Mouse (Mus musculus) heart, postnatal 4 days (tissue): ENCODE measurements at regions not wholly inside any gene's neighbourhood (a gene's known extent, or its start where the extent isn't known, plus 50 kb on each side); places are given as distances from the start of the nearest gene placed in this dataset.
"Not testable (repeated sequence)": the region's sequence is repeated elsewhere in the genome, so short reads cannot be mapped to it uniquely, and the experiment has no call there.

ENCODE experiments used
- DNase-seq: peaks from one replicate; pipeline ENCODE4 v3.0.0; 2021

DNA sequence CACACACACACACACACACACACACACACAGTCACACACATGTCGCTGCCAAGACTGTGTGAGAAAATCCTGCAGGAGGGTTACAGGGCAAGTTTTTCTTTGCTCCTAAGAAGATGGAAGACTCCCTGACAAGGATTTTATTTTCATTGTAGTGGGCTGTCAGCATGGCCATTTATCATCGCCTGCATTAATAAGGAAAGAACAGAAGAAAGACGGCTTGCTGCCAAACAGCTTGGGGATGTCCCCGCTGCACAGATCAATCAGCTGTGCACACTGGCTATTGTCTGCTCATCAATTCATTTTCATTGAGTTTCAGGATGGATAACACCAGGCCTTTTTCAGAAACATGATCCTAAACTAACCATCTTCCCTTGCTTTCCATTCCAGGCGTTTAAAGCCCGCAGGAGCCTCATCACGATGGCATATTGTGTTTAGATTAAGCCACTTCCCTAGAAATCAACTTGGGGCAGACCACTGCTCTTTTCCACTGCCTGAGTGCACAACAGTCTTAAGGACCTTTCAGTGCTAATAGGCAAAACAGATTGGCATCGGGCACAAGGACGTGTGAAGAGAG, 213.1 kb upstream of the Crbn start:
- no peak for DNase-seq

DNA sequence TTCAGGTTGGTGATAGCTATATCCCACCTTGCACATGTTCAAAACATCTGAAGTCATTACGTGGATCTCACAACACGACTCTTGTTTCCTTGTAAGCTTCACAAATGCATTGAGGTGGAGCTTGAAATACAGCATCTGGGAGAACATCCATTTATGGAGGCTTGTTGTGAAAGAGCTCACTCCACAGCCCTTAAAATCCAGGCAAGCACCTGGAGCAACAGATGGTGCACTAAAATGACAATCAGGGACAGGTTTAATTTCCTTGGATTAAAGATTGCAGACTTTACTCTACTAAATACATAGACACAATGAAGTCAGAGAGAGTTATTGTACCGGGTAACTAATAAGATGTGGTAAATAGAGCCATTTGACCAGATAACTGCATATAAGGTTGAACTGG, 219.2 kb upstream of the Crbn start:
- no peak for DNase-seq

DNA sequence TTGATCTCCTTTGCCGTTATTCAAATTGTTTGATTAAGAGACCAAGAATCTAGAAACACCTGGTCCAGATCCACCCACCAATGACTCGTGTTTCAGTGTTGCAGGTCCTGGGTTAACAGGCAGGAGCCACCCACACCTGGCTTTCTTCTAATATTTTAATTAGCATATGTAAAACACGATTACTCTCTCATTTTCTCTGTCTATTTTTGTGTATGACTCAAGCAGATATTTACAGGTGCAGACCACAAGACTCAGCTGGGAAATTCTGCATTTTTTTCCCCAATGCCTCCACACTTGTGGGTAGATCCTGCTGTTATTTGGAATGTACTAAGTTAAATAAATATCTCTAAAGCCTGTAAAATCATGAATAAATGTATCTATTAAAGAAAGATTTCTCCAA, 245.3 kb upstream of the Crbn start:
- no peak for DNase-seq

DNA sequence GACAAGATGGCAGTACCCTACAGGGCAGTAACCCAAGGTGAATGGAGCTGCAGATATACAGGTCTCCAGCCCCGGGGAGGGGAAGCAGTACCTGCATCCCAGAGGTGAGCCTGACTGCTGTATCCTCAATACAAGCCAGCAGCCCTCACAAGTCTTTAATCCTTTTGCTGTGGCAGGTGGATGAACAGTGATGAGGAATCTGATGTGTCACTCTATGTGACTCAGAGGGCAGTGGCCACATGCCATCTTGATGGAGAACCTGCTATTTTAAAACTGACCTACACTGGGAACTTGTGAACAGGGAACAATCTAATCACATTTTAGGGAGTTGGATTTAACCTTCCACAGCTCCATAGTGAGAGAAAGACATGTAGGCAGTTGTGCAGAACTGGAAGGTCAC, 251.7 kb upstream of the Crbn start:
- DNase-seq = no peak

DNA sequence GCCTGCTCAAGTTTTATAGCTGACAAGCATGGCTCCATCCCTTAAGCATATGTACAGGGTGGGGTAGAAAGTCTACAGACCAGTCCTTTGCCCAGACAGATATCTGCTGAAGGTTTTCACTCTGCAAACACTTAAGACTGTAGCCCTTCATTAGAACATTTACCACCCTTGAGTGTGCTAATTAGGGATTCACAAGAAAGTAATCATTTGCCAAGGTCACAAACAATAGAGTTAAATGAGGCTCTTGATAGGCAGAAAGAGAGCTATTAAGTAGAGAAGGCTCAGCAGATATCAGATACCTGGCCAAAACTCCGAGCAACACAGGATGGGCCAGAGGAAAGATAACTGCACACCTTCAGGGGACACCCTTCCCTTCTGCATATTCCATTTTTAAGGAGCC, 252.3 kb upstream of the Crbn start:
- no peak for DNase-seq

DNA sequence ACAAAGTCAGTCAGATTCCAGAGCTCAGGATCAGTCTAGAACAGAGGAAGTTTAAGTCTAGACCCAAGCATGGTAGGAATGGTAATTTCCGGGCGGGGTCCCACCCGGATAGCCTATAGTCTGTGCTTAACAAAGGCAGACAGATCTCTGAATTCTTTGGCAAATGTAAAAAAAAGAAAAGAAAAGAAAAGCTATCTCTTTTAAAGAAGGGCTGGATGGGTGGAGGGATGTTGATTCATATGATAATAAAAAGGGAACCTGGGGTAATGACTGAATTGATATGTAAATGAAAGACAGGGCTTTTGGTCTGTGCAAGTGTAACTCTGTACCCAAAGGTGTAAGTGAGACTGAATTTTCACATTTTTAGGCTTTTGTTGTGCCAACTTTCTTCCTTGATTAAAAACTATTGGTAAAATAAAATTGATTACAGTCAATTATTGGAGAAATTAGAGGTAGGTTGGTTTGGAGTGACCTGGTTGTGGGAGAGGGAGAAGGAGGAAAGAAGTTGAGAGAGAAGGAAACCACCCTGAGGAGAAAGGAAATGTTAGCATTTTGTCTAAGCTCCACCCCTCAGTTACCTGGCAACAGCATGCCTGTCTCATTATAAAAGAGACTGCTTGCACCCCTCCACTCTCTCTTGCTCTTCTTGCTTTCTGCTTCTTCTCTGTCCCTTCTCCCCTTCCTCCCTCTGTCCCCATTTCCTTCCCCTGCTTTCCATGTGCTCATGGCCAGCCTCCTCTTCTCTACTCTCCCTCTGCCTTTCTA, 259.3 kb upstream of the Crbn start:
- no peak for DNase-seq

DNA sequence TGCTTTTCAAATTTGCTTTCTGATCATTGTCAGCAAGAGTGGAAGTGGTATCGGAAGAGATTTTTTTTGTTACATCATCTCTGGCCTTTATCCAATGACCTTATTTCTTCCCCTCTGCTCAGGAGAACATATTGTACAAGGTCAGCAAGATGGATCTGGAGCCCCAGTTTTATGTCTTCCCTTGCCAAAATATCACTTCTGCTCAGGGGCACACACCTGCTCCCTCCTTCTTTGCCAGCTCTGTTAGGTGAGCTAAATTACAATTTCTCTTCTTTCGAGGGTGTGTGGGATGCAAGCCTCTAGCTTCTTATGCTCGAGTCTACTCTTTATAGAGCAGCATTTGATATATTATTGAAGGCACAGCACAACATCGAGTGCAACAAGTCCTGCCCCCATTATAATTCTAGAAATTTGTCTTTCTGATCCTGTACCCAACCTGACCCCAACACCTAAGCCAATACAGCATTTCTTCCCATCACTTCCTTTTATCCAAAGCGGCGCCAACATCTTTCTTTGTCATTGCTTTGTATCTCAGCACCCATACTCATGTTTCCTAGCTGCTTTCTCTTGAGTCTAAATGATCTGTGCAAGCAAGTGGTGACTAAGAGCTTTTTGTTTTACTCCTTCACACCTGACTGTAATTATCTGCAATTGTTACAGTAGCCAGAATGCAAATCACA, 263.1 kb upstream of the Crbn start:
- no peak for DNase-seq

DNA sequence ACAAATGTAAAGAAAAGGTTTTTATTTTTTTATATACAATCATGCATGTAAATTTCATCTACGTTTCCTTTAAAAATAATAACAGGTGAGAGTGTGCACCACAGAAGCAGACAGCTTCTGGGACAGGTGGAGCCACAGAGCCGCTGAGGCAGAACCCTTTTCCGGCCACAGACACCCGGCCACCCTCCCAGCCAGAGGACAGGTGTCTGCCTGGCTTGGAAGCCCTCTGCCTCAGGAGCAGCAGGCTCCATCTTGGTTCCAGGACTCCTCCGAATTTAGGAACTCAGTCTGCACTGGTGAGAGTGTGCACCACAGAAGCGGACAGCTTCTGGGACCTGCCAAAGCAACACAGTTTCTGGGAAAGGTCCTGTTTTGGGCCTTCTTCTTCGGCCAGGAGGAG, 270.6 kb upstream of the Crbn start:
- no peak for DNase-seq

DNA sequence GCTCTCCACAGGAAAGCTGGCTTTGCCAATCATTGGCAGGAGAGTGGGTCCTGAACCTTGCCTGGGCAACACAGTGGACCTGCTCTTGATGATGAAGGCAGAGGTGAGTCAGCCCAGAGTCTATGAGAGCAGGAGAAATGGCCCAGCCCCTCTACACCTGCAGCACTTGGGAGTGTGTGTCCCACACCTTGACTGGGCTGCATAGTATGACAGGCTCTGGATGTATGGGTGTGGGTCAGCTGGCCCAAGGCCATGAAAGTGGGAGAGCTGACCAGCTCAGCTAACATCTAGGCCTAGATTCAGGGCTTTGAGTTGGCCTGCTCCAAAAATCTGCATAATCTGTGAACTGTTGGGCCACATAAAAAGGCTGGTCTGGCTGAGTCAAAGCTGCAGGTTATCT, 292.7 kb upstream of the Crbn start:
- DNase-seq = no peak

DNA sequence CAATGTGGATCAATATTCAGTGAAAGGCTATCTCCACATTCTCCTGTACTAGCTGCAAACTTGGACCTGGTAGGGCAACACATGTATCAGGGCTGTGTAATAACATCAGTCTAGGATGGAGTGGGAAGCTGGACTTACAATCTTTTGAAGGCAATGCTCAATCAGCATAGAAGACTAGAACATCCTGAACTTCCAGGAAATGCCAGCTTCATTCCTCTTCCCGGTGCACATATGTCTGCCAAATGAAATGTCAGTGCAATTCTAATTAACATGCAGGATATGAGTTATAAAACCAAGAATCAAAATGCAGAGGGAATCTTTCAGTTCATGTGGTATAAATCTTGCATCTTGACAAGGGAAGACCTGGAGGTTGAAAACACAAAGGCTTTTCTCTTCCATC, 328.8 kb upstream of the Crbn start:
- no peak for DNase-seq

DNA sequence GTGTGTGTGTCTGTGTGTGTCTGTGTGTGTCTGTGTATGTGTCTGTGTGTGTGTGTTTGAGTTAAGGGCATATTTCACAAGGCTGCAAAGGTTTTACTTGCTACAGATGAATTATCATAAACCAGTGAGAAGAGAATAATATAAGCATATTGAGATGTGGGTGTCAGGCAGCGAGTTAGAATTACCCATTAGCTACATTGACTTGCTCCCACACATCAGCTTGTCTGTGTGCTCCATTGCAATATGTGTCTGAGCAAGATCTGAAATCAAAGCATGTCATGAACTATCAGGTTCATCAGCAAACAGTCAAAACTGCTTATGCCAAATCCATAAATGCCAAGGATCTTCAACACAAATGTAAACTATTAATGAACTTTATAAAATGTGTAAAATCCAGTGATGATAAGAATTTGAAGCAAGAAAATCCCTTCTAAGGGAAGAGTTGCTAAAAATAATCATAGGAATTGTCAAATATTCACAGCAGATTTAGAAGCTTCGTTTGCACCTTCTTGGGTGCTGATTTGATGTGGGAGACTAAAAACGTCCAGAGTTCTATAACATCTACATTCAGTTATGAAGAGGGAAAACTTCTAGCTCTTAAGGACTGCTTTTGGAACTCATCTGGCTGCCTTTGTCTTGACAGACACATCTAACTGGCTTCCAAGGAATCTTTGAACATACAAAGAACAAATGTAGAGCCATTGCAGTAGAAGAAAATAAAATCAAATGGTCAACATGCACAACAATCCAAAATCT, 361.7 kb upstream of the Lrrn1 start:
- DNase-seq = no peak

DNA sequence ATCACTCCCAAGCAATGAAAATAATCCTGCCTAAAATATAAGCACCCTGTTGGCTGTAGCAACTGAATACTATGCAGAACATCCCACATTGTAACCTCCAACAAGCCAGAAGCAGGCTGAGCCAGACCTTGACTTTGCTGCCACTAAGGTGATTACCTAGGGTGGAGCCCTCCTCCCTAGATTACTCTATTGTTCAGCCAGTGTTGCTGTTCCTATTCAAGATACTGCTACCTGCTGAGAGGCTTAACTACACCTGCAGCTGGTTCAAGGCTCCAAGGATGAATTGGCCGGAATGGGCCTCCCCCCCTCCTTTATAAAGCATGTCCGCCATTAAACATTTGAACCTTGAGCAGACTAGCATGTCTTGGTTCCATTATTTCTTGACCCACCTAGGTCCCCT, 311.3 kb upstream of the Lrrn1 start:
- DNase-seq = no peak

DNA sequence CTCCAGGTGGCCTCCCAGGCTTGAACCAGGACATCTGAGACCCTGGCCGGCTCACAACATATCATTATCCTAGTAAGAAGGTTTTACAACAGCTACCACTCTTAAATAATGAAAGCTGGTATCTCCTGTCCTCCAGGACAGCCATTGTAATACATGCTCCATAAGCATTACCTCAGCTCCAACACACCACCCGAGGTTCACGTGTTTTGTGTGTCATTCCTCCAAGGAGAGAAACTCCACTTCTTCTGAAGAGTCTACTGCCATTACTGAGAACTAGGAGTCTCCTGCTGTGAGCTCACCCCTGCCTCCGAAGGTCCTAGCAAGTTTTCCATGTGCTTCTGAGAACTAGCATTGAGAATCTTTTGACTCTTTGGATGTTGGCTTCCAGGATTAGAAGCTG, 310.8 kb upstream of the Lrrn1 start:
- DNase-seq = no peak

DNA sequence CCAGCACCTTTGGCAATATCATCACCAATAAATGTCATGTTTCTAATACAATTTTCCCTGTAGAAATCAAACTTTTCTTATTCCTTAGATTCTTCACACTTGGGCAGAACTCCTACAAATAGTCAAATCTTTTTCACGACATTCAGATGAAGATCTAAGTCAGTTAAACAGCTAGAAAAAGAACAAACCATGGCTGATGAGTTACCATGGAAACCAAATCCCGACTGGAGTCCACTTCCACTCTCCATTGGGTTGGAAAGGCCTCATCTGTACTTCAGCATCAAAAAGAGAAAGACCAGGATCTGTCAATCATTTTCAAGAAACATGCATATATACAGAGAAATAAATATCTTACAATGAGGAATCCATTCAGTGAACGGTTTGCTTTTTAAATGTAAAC, 307.0 kb upstream of the Lrrn1 start:
- no peak for DNase-seq

DNA sequence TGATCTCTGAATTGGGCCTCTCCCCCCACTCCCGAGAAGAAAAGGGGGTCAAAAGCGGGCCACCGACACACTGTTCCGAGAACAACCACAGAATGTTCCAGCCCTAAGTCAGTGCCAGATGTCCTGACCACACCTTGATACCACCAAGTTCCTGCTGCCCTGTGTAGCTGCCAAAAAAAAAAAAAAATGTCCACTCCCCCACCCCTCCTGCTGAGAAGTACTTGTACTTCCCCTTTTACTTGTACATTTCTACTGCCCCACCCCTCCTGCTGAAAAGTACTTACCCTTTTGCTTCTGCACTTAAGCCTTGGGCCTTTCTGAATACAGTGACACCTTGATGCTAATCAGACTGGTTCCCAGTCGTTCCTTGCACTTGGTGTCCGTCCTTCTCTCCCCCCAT, 299.7 kb upstream of the Lrrn1 start:
- not testable (repeated sequence) for DNase-seq

DNA sequence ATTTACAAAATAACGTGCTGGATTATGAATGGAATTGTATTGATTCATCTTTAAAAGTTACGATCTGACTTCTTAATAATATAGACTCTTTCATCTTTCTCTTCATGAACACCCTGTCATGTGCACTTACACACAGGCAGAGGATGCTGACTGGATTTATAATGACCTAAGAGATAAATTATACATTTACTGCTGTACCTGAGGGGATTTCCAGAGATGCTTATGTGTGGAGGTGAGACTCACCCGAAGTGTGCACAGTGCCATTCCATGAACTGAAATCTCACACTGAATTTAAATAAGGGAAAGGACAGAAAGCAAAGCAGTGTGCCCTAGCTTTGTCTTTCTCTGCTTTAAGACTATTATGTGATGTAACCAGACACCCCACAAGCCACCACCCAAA, 291.9 kb upstream of the Lrrn1 start:
- DNase-seq = no peak

DNA sequence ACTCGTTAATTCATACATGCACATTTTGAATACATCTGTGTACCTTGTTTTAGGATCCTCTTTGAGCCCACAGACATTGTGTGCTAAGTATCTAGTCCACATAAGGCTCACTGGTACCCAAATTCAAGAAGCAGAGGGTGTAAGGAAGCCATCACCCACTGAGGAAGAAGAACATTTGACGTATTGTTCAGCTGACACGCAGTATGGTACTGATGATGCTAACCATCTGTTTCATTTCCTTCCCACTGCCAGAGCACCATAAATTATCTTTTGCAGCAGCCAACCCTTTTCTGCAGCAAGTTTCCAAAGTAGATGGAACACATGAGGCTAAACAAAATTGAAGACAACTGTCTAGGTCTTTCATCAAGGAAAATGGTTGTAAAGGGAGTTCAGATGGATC, 285.6 kb upstream of the Lrrn1 start:
- no peak for DNase-seq

DNA sequence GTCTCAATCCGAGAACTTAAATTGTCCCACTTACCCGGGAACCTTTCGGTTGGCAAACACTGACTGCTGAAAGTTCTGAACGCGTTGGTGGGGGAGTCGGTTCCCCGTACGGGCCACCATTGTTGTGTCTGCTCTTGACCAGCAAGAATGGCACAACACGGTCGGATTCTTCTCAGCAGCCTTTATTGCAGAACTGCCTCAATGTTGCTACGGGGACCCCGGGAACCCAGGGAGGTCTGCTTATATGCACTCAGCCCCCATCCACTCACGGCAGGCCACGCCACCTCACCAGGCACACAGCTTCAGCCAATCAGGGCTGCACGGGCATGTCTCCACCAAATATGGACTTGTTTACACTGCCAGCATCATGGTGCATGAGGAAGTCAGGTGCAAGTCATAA, 249.2 kb upstream of the Lrrn1 start:
- DNase-seq = no peak

DNA sequence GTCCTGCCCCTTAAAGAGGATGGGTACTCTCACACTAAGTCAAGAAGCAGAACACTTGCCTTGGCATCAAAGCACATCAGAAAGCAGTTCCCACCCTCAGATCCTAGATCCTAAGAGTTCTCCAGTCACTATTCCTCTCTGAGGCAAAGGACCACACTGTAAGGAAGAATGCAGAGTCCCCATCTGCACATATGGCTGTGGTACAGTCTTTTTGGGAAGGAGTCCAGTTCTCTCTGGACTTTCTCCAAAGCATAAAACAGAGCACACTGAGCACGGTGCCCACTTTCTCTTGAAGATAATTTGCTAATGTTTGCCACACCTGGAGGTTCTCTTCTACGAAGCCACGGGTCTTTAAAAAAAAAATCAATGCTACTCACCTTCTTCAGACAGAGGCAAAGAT, 238.7 kb upstream of the Lrrn1 start:
- DNase-seq = no peak

DNA sequence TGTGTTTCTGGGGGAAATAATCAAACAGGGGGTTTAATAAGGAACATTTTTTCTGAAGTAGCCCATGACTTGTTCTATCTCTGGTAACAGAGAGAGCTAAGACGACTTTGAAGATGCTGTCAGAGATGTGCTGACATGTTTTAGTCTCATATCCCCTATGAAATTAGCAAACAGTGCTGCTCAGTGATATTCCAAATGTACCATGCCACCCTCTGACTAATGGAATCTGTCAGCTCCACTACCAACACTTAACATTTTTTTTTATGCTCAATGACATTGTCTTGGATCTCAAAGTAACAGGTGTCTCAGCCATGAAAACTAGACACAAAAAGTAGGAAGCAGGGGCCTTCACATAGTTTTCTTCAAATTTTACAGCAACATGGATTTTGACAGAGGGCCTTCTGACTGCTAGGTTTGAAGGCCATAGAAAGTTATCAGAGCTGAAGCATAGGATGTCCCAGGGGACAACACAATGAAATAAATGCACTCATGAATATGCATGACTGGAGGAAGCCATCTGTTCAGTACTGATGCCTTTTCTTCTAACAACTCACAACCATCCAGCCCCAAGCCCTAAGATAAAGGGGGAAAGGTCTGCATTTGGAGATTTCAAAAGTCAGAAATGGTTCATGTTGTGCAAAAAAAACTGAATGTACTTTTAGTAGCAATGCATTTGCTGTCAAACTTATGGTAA, 225.7 kb upstream of the Lrrn1 start:
- DNase-seq = no peak

DNA sequence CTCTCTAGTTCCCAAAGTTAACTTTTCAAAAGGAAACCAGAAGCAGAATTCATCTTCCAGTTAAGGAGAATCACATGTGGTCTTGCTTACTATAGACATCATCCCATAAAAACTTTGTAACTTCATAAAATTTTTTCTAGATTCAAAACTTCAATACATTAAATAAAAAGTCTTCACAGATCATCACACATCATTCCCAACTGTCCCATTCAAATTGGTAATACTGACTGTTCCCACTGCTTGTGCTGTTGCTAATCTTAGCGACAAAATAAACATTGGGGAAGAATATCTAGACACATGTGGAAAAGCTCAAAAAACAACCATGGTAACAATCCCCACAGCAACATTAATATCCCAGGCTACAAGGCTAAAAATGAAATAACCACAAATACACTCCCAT, 210.0 kb upstream of the Lrrn1 start:
- no peak for DNase-seq

DNA sequence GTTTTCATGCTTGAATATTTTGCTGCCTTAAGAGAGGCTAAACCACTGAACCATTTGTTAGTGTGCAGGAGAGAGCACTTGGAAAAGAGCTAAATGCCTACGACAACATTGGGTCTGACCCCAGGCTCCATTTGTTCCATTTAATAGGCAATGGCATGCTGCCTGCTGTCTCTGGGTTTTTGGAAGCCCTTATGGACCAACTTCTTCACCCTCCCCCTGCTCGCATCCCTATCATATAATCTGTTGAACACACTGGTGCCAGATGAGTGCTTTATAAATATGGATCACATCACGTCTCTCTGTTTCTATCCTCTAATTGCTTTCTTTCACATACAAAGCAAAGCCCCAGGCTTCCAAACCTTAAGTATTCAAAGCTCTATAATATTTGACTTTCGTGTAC, 179.1 kb upstream of the Lrrn1 start:
- DNase-seq = no peak

DNA sequence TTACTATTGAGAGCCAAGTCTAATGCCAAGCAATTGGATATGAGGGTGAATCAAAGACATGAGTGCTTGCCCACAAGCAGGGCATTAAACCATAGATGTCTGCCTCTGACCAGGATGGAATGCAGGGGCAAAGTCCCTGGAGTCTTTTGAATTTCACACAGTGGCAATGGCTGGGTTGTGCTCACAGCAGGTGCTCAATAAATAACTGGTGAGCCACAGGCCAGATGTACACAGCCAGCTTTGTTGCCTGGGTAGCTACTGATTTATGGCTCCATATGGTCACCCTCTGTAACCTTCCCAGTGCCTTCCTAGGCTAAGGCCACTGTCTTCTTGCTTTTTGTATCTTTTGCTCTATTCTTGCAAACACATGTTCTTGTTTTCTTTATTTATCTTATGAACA, 154.3 kb upstream of the Lrrn1 start:
- DNase-seq = no peak
